Mouse (Mus musculus) kidney, adult 11 months (tissue): ENCODE measurements around the gene Hsf2bp.
"Not testable (repeated sequence)": the region's sequence is repeated elsewhere in the genome, so short reads cannot be mapped to it uniquely, and the experiment has no call there.

Experiments used
- DNase-seq: peaks from one replicate; pipeline ENCODE4 v3.0.0; 2022

Gene Hsf2bp

DNA sequence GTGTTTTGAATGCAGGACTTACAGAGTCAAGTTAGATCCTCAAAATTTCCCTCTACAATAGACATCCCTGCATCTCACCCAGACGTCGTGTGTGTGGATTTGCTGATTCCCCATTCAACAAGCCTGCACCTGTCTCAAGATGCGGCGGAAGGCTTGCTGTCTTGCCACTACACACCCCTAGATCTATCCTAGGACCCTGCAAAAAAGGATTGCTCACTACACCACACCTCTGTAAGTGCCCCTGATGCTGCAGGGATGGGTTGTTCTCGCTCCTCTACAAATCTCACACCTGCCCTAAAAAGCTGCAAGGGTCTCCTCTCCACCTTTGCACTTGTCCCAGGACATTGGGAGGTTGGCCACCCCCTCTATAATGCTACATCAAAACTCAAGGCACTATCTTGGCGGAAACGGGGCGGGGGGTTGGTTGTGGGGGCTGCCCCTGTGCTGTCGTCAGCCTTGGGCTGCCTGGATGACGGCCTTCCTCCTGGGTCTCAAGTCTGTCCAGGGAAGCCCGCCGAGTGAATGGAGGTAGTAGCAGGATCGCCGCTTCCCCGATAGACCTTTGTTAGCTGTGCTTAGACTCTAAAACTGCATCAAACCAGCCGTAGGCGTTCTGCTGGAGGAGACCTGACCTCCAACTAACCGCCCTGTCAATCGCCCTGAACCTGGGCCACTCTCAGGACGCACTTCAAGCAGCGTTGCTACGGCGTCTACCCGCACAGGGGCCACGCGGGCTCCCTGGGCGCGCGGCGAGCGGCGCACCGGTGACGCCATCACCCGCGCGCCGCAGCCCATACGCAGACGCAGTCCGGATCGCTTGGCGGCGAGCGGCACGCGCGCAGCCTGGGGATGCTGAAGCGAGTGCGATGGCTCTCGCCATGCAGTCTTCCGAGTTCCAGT is at the start of gene Hsf2bp, which contains the start of gene Rrp1b:
TSS of gene Hsf2bp (minus strand) at position 741 of the 900 bp plus-strand sequence.
TSS of gene Rrp1b (plus strand) at position 492 of the 900 bp plus-strand sequence.
- DNase-seq = peak; percentile 54

DNA sequence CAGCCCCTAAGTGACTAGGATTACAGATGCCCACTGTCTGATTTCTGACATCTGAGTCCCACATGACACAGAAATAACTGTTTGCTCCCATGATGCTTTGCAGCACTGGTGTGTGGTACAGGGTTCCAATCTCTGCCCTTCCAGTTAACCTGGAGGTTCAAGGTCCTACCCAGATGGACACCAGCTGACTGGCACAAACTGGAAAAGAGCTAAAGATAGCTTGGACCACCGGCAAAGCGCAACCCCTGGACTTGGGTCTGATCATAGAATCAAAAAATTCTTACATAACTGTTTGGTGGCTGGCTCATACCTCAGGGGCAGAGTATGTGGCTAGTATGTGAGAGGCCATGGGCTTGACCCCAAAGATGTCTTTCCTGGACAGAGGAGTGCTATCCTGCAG is 47.2 kb upstream of the Hsf2bp start:
- peak; percentile 31 for DNase-seq

GRCm38 (mm10) chr17:32075164-32075563 is 39.0 kb upstream of the Hsf2bp start:
- peak; percentile 38 for DNase-seq

DNA sequence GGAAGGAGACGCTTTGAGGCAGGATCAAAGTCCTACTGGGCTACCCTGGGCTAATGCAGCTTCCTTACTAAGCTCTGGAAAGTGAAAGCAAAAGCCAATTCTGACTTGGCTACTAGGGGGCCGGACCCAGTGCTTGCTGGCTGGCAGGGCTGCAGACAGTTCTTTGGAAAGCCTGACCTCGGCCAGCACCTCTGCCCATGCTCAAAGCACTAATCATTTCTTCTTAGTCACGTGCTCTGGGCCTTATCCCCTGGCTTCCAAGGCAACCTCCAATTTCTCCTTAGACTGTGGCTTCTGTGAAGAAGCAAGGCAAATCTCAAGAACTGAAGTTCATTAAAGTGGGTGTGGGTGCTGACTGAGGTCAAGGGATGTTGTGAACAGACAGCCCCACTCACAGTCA is 38.5 kb upstream of the Hsf2bp start:
- no peak for DNase-seq

- DNase-seq = peak; percentile 65
Observed at GRCm38 (mm10) chr17:32073359-32073758, 37.2 kb upstream of the Hsf2bp start.

DNA sequence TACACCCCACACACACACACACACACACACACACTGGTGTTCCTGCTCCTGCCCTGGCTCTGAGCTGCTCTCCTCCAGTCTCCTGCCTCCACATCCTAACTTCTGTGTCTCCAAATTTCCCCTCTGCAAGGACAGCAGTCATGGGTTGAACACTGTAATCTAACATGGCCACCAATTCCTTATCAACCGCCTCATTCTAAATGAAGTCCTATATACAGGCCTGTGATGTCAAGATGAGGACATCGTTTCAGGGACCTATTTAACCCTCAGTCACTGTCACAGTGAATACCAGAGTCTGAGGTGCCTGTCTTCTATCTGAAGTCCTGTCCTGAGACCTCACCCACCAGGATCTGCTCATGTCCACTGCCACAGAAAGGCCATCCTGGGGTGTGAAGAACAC is 32.7 kb upstream of the Hsf2bp start:
- DNase-seq = no peak

DNA sequence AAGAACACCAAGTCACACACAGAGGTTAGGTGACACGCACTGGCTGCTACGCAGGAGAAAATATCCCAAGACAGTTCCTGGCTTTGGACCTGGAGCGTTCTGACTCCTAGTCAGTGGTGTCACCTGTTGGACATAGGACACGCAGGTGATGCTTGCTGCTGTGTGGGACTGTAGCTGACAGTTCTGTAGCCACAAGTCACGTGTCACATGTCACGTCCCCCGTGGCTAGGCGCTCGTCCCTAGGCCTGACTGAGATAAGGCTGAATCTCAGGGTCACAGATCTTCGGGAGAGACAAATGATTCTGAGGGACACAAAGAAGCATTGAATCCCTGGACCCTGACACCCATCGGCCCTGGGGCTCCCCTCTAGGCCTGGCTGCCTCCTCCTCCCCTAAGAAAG is 32.2 kb upstream of the Hsf2bp start:
- DNase-seq = no peak

DNA sequence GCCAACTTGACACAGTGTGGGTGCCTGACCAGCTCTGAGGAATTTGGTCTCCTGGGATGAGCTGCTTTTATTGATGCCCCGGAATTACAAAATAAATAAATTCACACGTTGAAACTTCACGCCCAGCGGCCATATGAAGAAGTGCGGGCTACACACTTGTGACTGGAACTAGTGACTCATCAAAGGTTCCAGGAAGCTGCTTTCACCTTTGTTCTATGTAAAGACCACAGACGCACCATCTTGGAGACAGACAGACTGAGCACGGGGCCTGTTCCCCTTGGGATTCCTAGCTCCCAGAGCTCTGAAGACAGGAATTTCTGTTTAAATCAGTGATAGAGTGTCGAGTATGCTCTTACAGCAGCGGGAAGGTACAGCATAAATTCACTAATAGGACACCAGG is 31.4 kb upstream of the Hsf2bp start:
- no peak for DNase-seq

DNA sequence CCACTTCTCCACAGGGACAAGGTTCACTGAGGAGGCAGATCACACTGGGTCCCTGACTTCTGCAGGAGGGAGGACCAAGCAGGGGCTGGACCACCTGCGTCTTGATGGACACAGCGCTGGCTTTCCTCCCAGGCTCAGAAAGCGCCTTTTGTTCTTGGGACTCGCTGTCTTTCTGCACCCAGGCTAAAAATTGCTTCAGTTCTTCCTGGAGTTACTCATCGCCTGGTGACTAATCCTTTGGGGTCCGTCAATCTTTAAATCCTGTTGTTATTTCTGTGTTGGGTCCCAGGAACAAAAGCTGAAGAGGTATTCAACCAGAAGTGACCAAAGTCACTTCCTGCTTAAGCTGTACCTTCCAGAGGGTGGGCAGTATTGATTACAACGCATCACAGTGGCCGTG is 28.6 kb upstream of the Hsf2bp start:
- DNase-seq = not testable (repeated sequence)

GRCm38 (mm10) chr17:32063654-32064053 is 27.5 kb upstream of the Hsf2bp start:
- no peak for DNase-seq

DNA sequence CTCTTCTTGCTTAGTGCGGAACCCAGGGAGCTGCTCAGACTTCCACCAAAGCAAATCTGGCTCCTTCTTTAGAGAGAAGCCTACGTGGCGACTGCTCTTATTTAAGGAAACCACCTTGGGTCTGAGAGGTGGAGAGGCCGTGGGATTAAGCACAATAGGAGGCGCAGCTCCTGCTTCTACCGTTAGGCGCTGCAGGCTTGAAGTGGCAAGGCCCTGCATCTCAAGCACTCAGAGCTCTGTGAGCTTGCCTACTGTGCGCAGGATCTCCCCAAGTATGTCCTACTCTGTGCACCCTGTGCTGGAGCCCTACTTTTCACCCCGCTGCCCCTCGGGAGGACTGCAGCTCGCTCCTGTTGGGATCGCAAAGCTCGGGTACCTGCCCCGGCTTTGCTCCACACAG is 25.1 kb upstream of the Hsf2bp start:
- DNase-seq = no peak

DNA sequence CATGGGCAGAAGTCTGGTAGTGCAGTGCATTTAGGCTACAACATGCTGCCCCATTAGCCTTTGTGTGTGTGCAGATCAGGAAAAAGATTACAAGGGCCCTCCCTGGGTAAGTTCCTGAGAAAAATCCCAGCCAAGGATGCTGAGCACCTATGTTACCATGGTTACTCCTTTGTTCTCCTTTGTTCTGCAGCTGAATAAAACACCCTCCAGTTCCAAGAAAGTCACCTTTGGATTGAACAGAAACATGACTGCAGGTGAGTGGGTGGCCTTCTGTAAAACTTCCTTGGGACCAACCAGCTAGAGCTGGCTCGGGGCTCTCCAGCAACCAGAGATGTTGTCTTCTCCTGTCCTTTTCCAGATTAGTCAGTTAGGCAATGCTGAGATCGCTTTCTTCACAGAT is 22.9 kb upstream of the Hsf2bp start:
- no peak for DNase-seq

- DNase-seq = no peak
Observed at GRCm38 (mm10) chr17:32057843-32058242, 21.7 kb upstream of the Hsf2bp start.

DNA sequence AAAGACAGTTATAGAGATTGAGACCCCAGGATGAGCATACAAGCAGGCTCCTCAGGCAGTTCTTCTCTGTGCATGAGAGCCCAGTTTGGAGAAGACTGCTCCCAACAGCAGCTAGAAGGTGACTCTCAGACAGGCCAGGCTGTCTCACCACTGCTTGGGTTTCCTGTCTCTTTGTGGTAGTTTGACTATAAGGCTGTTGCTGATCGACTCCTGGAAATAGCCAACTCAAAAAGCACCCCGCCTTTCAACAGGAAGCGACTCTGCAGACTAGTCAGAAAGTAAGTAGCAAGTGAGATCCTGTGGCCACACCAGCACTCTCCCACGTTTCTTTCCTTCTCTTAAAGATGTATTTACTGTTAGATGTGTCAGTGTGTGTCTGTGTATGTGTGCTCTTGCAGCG is 17.5 kb upstream of the Hsf2bp start:
- no peak for DNase-seq

- DNase-seq = no peak
Observed at GRCm38 (mm10) chr17:32052237-32053080, 16.3 kb upstream of the Hsf2bp start.

DNA sequence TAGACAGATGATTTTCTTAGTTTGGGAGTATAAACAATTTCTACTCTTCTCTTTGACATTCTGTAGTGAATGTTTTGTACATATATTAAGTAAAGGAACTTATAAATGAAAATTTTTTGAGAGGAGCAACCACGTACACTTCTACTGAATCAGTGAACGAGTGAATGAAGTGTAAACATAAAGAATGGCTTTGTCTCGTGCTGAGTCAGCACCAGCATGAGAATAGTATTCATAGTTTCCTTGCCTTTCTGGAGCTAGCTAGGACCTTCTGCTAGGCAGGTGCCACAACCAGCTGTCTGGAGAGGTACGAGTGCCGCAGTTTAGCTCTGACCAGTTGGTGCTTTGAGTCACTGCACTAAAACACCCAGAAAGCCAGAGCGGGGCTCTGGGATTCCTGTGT is 14.5 kb upstream of the Hsf2bp start:
- DNase-seq = no peak

DNA sequence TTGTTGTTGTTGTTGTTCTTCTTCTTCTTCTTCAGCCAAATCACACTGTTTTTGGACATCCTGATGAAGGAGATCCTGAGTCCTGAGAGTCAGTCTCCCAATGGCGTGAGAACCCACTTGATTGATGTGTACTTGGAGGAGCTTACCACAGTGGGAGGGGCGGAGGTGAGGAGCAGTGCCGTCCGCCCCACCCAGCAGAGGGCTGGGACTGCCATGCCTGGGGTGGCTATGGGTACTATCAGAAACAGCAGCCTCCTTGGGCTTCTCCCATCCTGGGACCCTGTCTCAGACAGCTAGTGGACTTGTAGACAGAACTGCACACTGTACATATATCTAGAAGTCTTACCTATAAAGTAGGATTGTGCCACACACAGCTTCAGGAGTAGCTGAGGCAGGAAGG is 13.8 kb upstream of the Hsf2bp start:
- no peak for DNase-seq

DNA sequence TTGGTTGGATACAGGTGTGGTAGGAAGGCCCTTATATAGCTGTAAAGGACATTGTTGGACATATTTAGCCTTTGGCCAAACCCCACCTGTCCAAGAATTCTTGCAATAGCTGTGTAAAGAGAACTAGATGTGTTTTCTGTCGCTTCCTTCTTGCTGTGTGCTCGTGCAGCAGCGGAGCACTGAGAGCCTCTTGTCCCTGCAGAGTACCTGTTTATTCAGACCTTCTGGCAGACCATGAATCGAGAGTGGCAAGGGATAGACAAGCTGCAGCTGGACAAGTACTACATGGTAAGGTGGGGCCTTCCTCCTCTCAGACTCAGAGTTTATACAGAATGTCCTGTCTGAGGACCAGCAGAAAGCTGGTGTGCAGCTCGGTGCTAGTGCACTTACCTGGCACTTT is 12.2 kb upstream of the Hsf2bp start:
- no peak for DNase-seq

GRCm38 (mm10) chr17:32046541-32046940 is 10.4 kb upstream of the Hsf2bp start:
- DNase-seq = no peak

GRCm38 (mm10) chr17:32040263-32040662 is 4.1 kb upstream of the Hsf2bp start:
- DNase-seq = no peak

DNA sequence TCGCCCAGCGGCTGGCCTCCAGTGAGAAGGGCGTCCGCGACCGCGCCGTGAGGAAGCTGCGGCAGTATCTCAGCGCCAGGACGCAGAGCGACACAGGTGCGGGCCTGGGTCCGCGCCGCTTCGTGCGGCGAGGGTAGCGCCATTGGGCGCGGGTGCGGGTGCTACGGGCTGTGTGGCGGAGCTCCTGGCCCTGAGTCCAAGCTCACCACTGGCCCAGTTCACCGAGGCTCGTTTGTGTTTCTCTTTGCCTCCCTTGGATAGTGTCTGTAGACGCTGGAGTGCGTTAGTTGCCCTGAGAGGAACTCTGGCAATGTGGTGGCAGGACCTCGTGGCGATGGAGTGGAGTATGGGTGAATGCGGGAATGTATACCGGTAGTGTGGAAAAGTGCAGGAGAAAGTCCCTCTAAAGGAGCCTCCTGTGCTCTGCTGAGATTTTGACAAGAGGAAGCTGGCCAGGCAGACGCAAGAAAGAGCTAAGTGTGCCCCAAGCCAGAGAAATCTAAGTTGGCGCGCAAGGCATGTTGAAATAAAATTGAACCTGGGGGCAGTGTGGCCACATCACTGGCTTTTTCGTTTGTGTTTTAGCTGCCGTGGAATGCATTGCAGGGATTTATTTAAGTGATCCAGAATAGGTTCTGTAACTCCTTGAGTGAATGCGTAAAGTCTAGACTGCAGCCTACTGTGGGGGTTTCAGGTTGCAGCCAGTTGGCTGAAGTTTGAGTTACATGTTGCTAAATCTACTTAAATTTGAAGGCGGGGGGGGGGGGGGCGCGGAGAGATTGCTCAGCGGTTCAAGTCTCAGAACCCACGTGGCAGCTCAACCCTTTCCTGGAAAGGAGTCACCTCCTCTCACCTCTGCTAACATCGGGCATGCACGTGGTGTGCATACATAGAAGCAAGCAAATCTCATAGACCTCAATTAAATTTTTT is 625 bp upstream of the Hsf2bp start:
- DNase-seq = no peak

GRCm38 (mm10) chr17:32034322-32034721 is 1.8 kb downstream of the Hsf2bp start:
- DNase-seq = no peak

DNA sequence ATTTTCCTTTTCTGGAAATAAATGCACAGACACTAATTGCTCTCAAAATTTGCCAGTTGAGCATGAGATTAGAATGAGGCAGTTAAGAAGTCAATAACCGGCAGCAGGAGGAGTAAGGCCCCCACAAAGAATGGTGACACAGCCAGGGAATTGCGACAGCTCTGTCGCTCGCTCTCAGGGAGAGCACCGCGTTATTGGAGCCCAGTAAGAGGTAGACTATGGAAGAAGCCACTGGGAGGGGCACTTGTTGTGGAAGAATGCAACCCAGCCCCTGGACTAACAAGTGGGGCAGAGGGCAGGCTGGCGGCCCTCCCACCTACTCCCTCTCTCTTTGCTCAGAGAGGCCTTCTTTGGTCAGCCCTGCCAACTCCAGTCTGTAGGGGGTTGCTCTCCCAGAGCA is 4.5 kb downstream of the Hsf2bp start:
- no peak for DNase-seq
